Mouse (Mus musculus): ENCODE measurements at regions not wholly inside any gene's neighbourhood (a gene's known extent, or its start where the extent isn't known, plus 50 kb on each side); places are given as distances from the start of the nearest gene placed in this dataset.

GRCm38 (mm10) chr1:126880801-126881200 is 50.2 kb upstream of the Nckap5 start:
- Histone ChIP-seq H3K4me3 (ENCODE audit: low read depth, low read length) (no peak overlapping the region), H3K9me3 (ENCODE audit: control insufficient read depth) (no peaks in the 10 kb centered on the region), H3K4me2 (replicated peaks; ENCODE audit: low read depth) (no peak overlapping the region), H3K36me3 (ENCODE audit: control insufficient read depth, insufficient read depth) (no peaks in the 10 kb centered on the region), H3K9ac (ENCODE audit: low read depth, low read length) (no peak overlapping the region), H3K27ac (ENCODE audit: low read depth, low read length) (no peak overlapping the region), H3K27me3 (replicated peaks; ENCODE audit: control insufficient read depth, insufficient read depth, low read length) (no peaks in the 10 kb centered on the region), H3K4me1 (replicated peaks; ENCODE audit: control insufficient read depth, insufficient read depth, low read length) (no peaks in the 10 kb centered on the region)
- WGBS = 97% methylated on average over 3 of the region's 3 CpGs
- TF ChIP-seq CTCF (IDR thresholded peaks at IDR 0.05; ENCODE audit: low read depth) = no peak
- no peak for ATAC-seq

All from intestine, postnatal 0 days (tissue).